Mouse (Mus musculus) neural tube, embryonic 11.5 days (tissue): ENCODE measurements around the gene Meaf6. TPM values are rescaled to one million over a fixed set of nuclear protein-coding genes. Genes with fewer than 3 reads are reported as not detected.
A peak's percentile ranks its signal among the peaks of the same experiment; 100 is the strongest.

Experiments
- ATAC-seq: fragments of 200-750 bp; cut with Nextera tagmentation; 2 replicates; pipeline ENCODE4 v1.8.0; 2017; ENCODE audit warnings: moderate number of reproducible peaks, mild to moderate bottlenecking, moderate TSS enrichment, moderate library complexity; ENCODE audit not compliant: insufficient read depth, low FRiP score, low TSS enrichment
- DNase-seq: peaks from one replicate; pipeline ENCODE4 v3.0.0-alpha.2; 2015; ENCODE audit warnings: low spot score
- H3K27ac ChIP-seq: fragments of 300-500 bp; sonication (generic); 2 replicates; pipeline ENCODE4 v1.5.1; 2014; ENCODE audit warnings: low read depth, mild to moderate bottlenecking, low read length
- H3K27me3 ChIP-seq: fragments of 300-500 bp; sonication (generic); 2 replicates; pipeline ENCODE4 v1.6.1; 2014; ENCODE audit warnings: mild to moderate bottlenecking, low read length, mixed read lengths; ENCODE audit not compliant: control insufficient read depth, insufficient read depth
- H3K36me3 ChIP-seq: fragments of 300-500 bp; sonication (generic); 2 replicates; pipeline ENCODE4 v1.6.1; 2014; ENCODE audit warnings: mild to moderate bottlenecking, low read length, moderate library complexity, mixed read lengths; ENCODE audit not compliant: control insufficient read depth, insufficient read depth
- H3K4me1 ChIP-seq: fragments of 300-500 bp; sonication (generic); 2 replicates; pipeline ENCODE4 v1.6.1; 2014; ENCODE audit warnings: low read length, mixed read lengths; ENCODE audit not compliant: control insufficient read depth, insufficient read depth
- H3K4me2 ChIP-seq: fragments of 300-500 bp; sonication (generic); 2 replicates; pipeline ENCODE4 v1.6.1; 2014; ENCODE audit warnings: low read depth, mild to moderate bottlenecking, moderate library complexity
- H3K4me3 ChIP-seq: fragments of 300-500 bp; sonication (generic); 2 replicates; pipeline ENCODE4 v1.5.1; 2014; ENCODE audit warnings: low read depth, low read length
- H3K9ac ChIP-seq: fragments of 300-500 bp; sonication (generic); 2 replicates; pipeline ENCODE4 v1.6.1; 2014; ENCODE audit warnings: mild to moderate bottlenecking, low read length
- H3K9me3 ChIP-seq: fragments of 300-500 bp; sonication (generic); 2 replicates; pipeline ENCODE4 v1.6.1; 2016; ENCODE audit warnings: low read length; ENCODE audit not compliant: control insufficient read depth
- WGBS: fragments of 180-500 bp; shearing (Covaris S2); extraction: QIAGEN DNeasy Blood & Tissue Kit; methylation state at CpG from one replicate; pipeline ENCODE4 v1.1.7; 2014; 5-methylcytosine and 5-hydroxymethylcytosine counted together
- polyA plus RNA-seq: library from polyadenylated mRNA; unstranded; fragments of >200 nt; fragmentation: Nextera tagmentation; extraction: Ambion mirVana; gene quantifications from 2 replicates; pipeline ENCODE4 v1.2.1, GENCODE M21; 2014

Gene Meaf6
- polyA plus RNA-seq, 1 experiment from 2014 or later: 102 TPM

DNA sequence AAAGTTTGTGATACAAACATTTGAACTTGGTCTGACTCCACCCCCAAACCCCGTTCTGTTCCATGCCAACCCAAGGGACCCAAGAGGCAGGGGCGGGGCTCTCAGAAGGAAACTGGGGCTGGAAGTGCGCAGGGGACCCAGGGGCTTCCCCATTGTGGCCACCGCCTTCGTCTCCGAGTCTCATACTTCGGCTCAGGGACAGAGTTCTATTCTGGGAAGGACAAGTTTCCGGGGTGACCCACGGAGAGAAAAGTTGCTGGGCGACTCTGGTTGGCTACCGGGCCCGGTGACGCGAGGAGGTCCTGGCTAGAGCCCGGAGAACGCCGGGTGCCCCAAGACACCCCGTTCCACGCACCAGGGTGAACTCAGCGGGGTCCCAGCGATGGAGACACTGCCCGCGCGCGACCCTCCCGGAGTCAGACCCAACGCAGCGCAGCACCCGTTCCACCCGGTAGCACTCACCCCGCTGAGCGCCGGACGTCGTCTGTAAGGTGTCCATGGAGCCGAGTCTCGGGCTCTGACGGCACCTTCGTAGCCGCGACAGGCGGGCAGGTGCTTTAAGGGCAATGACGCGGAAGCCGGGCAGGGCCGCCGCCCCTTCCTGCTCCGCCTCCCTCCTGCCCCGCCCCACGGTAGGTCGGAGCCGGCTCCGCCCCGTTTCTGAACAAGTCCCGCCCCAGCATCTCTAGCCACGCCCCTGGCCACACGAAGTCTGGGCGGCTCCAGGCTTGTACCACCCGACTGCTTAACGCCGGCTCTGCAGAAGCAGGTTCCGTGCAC is 42.6 kb downstream of the Meaf6 start, which contains the start of gene Zc3h12a:
Gene Zc3h12a, minus strand, starts transcription at position 536 of the 780 bp plus-strand sequence.
- ATAC-seq: peak; percentile 87
- 3% methylated on average over 62 of the region's 62 CpGs for WGBS
- 0 out of 2 replicates have a peak, but pooled peaks cover 2% of the 10 kb centered on the region for H3K27me3 ChIP-seq

DNA sequence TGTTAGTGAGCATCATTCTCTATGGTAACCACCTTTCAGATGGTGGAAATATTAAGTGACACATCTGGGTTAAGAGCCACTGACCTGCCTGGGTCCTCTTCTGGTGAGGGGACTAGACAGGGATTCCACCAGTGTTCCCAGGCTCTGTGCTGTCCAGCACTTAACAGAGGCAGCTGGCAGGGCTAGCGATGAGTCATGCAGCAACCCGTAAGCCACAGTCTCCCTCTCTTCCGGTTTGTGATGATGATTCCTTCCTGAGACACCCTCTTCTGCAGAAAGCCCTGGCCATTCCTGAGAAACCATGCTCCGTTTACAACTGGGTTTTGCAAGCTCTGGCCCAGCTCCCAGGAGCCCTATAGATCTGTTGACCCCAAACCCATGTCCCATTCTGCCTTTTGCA is 46.6 kb downstream of the Meaf6 start:
- no peak for DNase-seq
- Histone ChIP-seq H3K27me3 (0 out of 2 replicates have a peak, but pooled peaks cover 2% of the 10 kb centered on the region), H3K4me1 (no peaks in the 10 kb centered on the region), H3K27ac (no peak overlapping the region), H3K36me3 (no peaks in the 10 kb centered on the region), H3K9me3 (no peaks in the 10 kb centered on the region), H3K4me3 (no peak overlapping the region), H3K4me2 (no peak overlapping the region), H3K9ac (no peak overlapping the region)
- ATAC-seq: no peak
- 78% methylated on average over 4 of the region's 4 CpGs for WGBS

More for the DNA sequence above, 42.6 kb downstream of the Meaf6 start, which contains the start of gene Zc3h12a:
- no peaks in the 10 kb centered on the region for H3K9me3 ChIP-seq
- H3K9ac ChIP-seq: peak within 1 kb of the TSS; percentile 62
- H3K4me1 ChIP-seq: peaks cover 5% of the 10 kb centered on the region; the same call in 1 of the 2 replicates
- DNase-seq: peak; percentile 90
- H3K4me2 ChIP-seq: peak within 1 kb of the TSS; percentile 97
- H3K27ac ChIP-seq: no peak within 1 kb of the TSS
- no peaks in the 10 kb centered on the region for H3K36me3 ChIP-seq
- peak within 1 kb of the TSS; percentile 67 for H3K4me3 ChIP-seq

DNA sequence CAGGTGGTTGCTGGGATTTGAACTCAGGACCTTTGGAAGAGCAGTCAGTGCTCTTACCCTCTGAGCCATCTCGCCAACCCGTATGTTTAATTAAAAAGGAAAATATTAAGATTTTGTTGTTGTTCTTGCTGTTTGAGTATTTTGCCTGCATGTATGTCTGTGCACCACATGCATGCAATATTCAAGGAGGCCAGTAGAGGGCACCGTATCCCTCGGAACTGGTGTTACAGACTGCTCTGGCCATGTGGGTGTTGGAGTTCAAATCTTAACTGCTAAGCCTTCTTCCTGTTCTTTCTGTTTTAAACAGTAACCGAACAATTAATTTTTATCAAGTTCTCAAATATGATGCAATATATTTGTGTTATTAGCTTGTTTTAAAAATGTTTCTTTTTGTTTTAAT is 47.5 kb downstream of the Meaf6 start:
- H3K27ac ChIP-seq: no peak overlapping the region
- 0 out of 2 replicates have a peak, but pooled peaks cover 2% of the 10 kb centered on the region for H3K27me3 ChIP-seq
- H3K36me3 ChIP-seq: no peaks in the 10 kb centered on the region
- ATAC-seq: no peak
- H3K4me3 ChIP-seq: no peak overlapping the region
- no peaks in the 10 kb centered on the region for H3K9me3 ChIP-seq
- 25% methylated on average over 5 of the region's 5 CpGs for WGBS
- peak; percentile 66 for DNase-seq
- H3K9ac ChIP-seq: no peak overlapping the region
- H3K4me2 ChIP-seq: no peak overlapping the region
- no peaks in the 10 kb centered on the region for H3K4me1 ChIP-seq

DNA sequence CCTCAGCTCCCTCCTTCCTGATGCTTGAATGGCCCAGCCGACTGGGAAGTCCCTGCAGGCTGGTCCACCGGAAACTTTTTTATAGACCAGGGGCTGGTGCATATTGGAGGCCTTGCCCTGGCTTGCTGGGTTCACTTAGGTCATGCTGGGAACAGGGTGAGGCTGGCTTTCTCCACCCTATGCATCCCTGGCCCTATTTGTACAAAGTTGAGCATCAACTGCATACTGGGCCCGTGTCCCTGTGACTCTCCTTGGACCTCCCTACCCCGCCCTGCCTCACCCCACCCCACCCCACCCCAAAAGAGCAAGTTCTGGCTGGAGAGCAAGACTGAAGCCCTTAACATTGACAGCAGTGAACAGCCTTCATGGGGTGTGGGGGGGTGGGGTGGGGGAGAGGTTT is 49.3 kb downstream of the Meaf6 start:
- H3K27ac ChIP-seq: no peak overlapping the region

DNA sequence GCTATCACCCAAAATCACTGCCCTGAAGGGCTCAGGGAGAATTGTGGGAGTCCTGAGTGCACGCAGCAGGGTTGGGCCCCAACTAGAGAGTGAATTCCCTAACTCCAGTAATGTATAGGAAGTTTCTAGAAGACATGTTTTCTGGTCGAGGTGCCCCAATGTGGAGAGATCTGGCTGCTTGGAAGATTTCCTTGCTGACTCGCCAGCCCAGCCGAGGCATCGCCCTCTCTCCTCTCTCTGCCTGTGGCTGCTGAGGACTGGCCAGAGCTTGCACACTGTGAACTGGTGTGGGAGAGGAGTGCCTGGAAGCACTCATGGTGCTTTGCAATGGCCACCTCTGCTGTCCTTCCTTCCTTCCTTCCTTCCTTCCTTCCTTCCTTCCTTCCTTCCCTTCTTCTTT is 49.7 kb downstream of the Meaf6 start:
- Histone ChIP-seq H3K36me3 (no peaks in the 10 kb centered on the region), H3K4me1 (no peaks in the 10 kb centered on the region), H3K27ac (no peak overlapping the region), H3K9me3 (no peaks in the 10 kb centered on the region), H3K9ac (no peak overlapping the region), H3K4me3 (no peak overlapping the region), H3K27me3 (no peaks in the 10 kb centered on the region), H3K4me2 (no peak overlapping the region)
- ATAC-seq (no peak), DNase-seq (no peak)
- WGBS: 81% methylated on average over 5 of the region's 5 CpGs

More for the DNA sequence above, 49.3 kb downstream of the Meaf6 start:
- H3K4me3 ChIP-seq: no peak overlapping the region
- H3K9ac ChIP-seq: no peak overlapping the region
- 80% methylated on average over 4 of the region's 4 CpGs for WGBS
- ATAC-seq (no peak), DNase-seq (no peak)
- no peaks in the 10 kb centered on the region for H3K27me3 ChIP-seq
- no peaks in the 10 kb centered on the region for H3K36me3 ChIP-seq
- no peaks in the 10 kb centered on the region for H3K9me3 ChIP-seq
- no peak overlapping the region for H3K4me2 ChIP-seq
- H3K4me1 ChIP-seq: no peaks in the 10 kb centered on the region

DNA sequence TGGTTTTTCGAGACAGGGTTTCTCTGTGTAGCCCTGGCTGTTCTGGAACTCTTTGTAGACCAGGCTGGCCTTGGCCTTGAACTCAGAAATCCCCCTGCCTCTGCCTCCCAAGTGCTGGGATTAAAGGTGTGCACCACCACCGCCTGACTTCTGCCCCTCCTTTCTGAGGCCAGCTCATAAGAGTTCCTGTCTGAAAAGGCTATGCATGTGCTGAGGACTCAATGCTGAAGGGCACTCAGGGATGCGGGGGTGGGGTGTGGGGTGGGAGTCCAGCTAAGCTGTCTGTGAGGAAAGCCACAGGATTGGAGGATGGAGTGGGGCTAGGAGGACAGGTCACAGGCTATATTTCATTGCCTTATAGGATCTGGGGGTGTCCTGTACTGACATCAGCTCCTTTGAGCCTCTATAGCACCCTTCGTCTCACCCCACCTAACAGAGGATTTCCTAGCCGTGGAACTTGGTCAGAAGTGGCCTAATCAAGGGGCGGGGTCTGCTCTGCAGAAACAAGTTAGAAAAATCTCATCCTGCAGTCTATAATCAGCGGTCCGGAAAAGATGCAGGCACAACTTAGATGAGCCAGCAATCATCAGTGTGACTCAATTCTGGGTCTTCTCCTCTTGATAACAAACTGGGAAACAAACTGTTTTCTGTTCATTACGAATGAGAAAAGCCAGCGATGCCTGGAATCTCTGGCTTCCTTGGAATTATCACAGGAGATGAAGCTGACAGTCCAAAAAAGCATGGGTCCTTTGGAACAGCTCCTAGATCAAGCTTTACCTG is 50.3 kb downstream of the Meaf6 start:
- ATAC-seq (no peak), DNase-seq (no peak)
- no peak overlapping the region for H3K9ac ChIP-seq
- no peaks in the 10 kb centered on the region for H3K36me3 ChIP-seq
- H3K4me3 ChIP-seq: no peak overlapping the region
- H3K27me3 ChIP-seq: no peaks in the 10 kb centered on the region
- no peaks in the 10 kb centered on the region for H3K4me1 ChIP-seq
- 84% methylated on average over 10 of the region's 10 CpGs for WGBS
- no peak overlapping the region for H3K27ac ChIP-seq
- H3K4me2 ChIP-seq: no peak overlapping the region
- no peaks in the 10 kb centered on the region for H3K9me3 ChIP-seq

DNA sequence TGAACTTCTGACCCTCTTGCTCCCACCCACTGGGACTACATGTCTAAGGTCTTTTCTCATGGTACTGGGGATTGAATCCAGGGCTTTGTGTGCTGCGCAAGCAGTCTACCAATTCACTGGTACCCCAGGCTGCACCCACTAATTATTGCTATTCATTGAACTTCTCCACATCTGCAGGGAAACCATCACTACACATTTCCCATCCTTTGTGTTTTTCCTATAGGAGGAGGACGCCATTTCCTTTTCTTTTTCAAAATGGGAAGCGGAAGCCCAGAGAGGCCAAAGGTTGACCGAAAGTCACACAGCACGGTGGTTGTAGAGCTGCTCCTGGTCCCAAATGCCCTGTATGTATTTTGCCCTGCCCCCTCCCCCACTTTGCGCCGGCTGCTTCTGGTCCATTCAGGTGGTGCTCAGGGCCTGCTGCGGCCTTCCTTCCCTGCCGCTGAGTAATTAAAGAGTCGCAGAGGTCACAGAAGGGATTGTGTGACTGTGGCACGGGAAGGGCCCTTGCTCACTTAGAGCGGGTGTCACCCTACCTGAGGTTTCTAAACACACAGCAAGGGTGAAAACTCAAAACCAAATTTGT is 51.5 kb downstream of the Meaf6 start:
- no peaks in the 10 kb centered on the region for H3K36me3 ChIP-seq
- DNase-seq (no peak), ATAC-seq (no peak)
- WGBS: 57% methylated on average over 12 of the region's 12 CpGs
- H3K9ac ChIP-seq: no peak overlapping the region
- H3K4me2 ChIP-seq: no peak overlapping the region
- no peaks in the 10 kb centered on the region for H3K9me3 ChIP-seq
- no peak overlapping the region for H3K27ac ChIP-seq
- H3K4me1 ChIP-seq: no peaks in the 10 kb centered on the region
- no peaks in the 10 kb centered on the region for H3K27me3 ChIP-seq
- no peak overlapping the region for H3K4me3 ChIP-seq

DNA sequence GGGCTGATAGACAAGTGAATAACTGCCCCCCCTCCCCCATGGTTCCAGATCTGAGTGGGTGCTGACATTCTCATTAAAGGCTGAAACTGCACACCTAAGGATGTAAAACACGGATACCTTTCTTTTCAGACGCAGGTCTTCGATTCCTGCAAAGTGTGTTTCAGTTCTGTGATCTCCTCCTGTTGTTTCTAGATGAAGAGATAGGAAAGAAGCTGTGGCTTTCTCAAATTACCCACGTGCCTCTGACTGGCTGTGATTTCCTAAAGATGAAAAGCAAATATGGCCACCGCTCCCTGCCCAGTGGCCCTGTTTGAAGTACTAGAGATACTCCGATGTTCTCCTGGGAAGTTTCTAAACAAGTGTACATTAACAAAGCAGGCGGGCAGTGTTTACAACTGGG is 53.4 kb downstream of the Meaf6 start:
- Histone ChIP-seq H3K27ac (no peak overlapping the region), H3K9ac (no peak overlapping the region), H3K4me3 (no peak overlapping the region), H3K4me1 (no peaks in the 10 kb centered on the region), H3K27me3 (no peaks in the 10 kb centered on the region), H3K4me2 (no peak overlapping the region), H3K36me3 (no peaks in the 10 kb centered on the region), H3K9me3 (no peaks in the 10 kb centered on the region)
- 79% methylated on average over 7 of the region's 7 CpGs for WGBS
- ATAC-seq: no peak
- DNase-seq: no peak
